Mouse (Mus musculus): ENCODE results near the gene Samd10. TPM values are rescaled to one million over a fixed set of nuclear protein-coding genes. Genes with fewer than 3 reads are reported as not detected.

The Samd10 gene
- polyA plus RNA-seq, 1 experiment from 2014 or later: 75.9 TPM

DNA sequence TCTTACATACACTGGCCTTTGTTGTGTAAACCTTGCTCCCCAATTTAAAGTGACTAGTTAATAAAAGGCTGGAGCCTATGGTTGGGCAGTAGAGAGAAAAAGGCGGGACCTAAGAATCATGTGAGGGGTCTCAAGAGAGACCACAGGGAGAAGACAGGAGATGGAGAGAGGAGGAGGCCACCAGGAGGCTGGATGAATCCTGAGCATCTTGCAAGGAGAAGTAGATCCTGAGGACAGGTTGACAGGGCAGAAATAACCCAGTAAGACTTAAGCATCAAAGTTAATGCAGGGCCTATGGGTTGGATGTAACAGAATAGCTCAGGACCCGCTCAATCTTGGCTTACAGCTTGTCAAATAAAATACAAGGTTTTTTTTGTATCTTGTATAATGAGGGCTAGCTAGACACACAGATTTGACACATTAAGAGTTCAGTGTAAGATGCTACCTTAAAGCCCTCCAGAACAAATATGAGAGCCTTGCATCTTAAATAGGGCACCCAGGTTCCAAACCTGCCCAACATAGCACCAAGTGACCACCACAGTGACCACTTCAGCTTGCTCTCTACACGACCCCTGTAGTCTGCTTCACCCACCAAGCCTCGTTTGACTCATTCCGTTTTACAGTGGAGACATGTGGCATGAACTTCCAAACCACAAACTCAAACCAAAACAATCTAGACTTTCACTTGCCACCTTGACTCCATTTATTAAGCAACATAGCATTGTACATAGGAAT, 19.9 kb upstream of the Samd10 start:
- DNase-seq (ENCODE audit: low spot score): no peak
- Histone ChIP-seq H3K9ac (ENCODE audit: low read depth, low read length) (no peak overlapping the region), H3K36me3 (ENCODE audit: control insufficient read depth, insufficient read depth, low read length) (peaks cover 15% of the 10 kb centered on the region), H3K4me2 (replicated peaks; ENCODE audit: low read depth, low read length) (no peak overlapping the region), H3K9me3 (ENCODE audit: control insufficient read depth, low read length) (no peaks in the 10 kb centered on the region), H3K4me1 (replicated peaks; ENCODE audit: control insufficient read depth, insufficient read depth, low read length) (no peaks in the 10 kb centered on the region), H3K4me3 (ENCODE audit: low read depth, low read length) (no peak overlapping the region), H3K27ac (ENCODE audit: low read depth, low read length) (no peak overlapping the region), H3K27me3 (ENCODE audit: control insufficient read depth, insufficient read depth, low read length) (no peaks in the 10 kb centered on the region)
- ATAC-seq (ENCODE audit: low FRiP score): no peak
- WGBS: 90% methylated on average over 5 of the region's 5 CpGs

- peaks cover 10% of the 10 kb centered on the region; the same call in 1 of the 2 replicates for H3K4me1 ChIP-seq (replicated peaks; ENCODE audit: control insufficient read depth, insufficient read depth, low read length)
- no peaks in the 10 kb centered on the region for H3K36me3 ChIP-seq (ENCODE audit: control insufficient read depth, insufficient read depth, low read length)
- H3K4me2 ChIP-seq (replicated peaks; ENCODE audit: low read depth, low read length): no peak overlapping the region
- no peaks in the 10 kb centered on the region for H3K27me3 ChIP-seq (ENCODE audit: control insufficient read depth, insufficient read depth, low read length)
- 82% methylated on average over 4 of the region's 4 CpGs for WGBS
- H3K9me3 ChIP-seq (ENCODE audit: control insufficient read depth, low read length): no peaks in the 10 kb centered on the region
- ATAC-seq (ENCODE audit: low FRiP score) (no peak), DNase-seq (ENCODE audit: low spot score) (no peak)
- H3K9ac ChIP-seq (ENCODE audit: low read depth, low read length): no peak overlapping the region
- no peak overlapping the region for H3K4me3 ChIP-seq (ENCODE audit: low read depth, low read length)
- H3K27ac ChIP-seq (ENCODE audit: low read depth, low read length): no peak overlapping the region
Observed at GRCm38 (mm10) chr2:181602367-181602766, 3.4 kb upstream of the Samd10 start.

DNA sequence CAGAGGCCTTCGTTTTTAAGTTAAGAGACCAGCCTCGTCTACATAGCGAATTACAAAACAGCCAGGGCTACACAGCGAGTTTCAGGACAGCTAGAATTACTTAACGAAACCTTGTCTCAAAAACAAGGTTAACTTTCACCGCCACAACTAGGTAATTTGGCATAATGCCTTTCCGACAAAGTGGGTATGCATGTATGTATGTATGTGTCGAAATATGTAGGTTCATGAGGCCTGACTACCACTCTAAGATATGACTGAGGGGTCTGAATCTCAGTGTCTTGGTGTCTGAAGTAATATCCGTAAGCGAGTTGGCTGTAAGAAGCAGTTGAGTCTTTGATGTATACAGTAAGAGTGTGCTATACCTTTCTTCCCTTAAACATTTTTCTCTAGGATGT, 2.7 kb upstream of the Samd10 start:
- 29% methylated on average over 10 of the region's 10 CpGs for WGBS
- Histone ChIP-seq H3K9ac (ENCODE audit: low read depth, low read length) (peak overlapping the region; percentile 67), H3K36me3 (ENCODE audit: control insufficient read depth, insufficient read depth, low read length) (no peaks in the 10 kb centered on the region), H3K27me3 (ENCODE audit: control insufficient read depth, insufficient read depth, low read length) (no peaks in the 10 kb centered on the region), H3K9me3 (ENCODE audit: control insufficient read depth, low read length) (no peaks in the 10 kb centered on the region), H3K27ac (ENCODE audit: low read depth, low read length) (no peak overlapping the region), H3K4me3 (ENCODE audit: low read depth, low read length) (peak overlapping the region; percentile 58), H3K4me1 (replicated peaks; ENCODE audit: control insufficient read depth, insufficient read depth, low read length) (peaks cover 10% of the 10 kb centered on the region; the same call in 1 of the 2 replicates), H3K4me2 (replicated peaks; ENCODE audit: low read depth, low read length) (peak overlapping the region; percentile 61)
- ATAC-seq (ENCODE audit: low FRiP score): no peak
- DNase-seq (ENCODE audit: low spot score): no peak

GRCm38 (mm10) chr2:181600828-181601750, 2.1 kb upstream of the Samd10 start:
- peak overlapping the region; percentile 58 for H3K4me3 ChIP-seq (ENCODE audit: low read depth, low read length)
- H3K36me3 ChIP-seq (ENCODE audit: control insufficient read depth, insufficient read depth, low read length): no peaks in the 10 kb centered on the region
- peak overlapping the region; percentile 69 for H3K4me2 ChIP-seq (replicated peaks; ENCODE audit: low read depth, low read length)
- peaks cover 10% of the 10 kb centered on the region; the same call in 1 of the 2 replicates for H3K4me1 ChIP-seq (replicated peaks; ENCODE audit: control insufficient read depth, insufficient read depth, low read length)
- no peaks in the 10 kb centered on the region for H3K9me3 ChIP-seq (ENCODE audit: control insufficient read depth, low read length)
- peak overlapping the region; percentile 67 for H3K9ac ChIP-seq (ENCODE audit: low read depth, low read length)
- DNase-seq (ENCODE audit: low spot score): peak; percentile 98
- peak overlapping the region; percentile 17 for H3K27ac ChIP-seq (ENCODE audit: low read depth, low read length)
- ATAC-seq (ENCODE audit: low FRiP score): peak; percentile 92
- H3K27me3 ChIP-seq (ENCODE audit: control insufficient read depth, insufficient read depth, low read length): no peaks in the 10 kb centered on the region
- WGBS: 2% methylated on average over 57 of the region's 57 CpGs

DNA sequence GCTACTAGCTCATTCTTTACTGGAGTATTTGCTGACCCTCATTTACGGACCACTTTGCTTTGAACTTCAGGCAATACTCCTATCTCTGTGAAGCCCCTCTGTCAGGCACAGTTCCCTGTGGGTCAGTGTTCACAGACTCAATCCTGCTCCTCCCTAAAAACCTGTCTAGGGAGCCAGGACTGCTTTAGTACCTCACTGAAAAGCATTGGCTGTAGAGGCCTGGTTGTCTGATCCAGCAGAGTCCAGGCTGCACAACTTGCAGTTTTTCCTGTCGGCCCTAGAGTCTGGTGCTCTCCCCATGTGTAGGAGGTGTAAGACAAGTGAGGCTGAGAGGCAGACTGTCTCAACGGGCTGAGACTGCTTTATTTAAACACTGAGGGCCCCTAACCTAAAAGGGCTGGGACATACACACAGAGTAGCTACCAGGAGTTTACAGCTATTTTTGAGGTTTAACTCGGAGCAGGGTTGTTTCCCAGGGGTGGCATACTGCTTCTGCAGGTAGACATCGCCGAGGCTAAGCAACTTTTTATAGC, 1.3 kb upstream of the Samd10 start:
- peak overlapping the region; percentile 69 for H3K4me2 ChIP-seq (replicated peaks; ENCODE audit: low read depth, low read length)
- H3K36me3 ChIP-seq (ENCODE audit: control insufficient read depth, insufficient read depth, low read length): no peaks in the 10 kb centered on the region
- peaks cover 10% of the 10 kb centered on the region; the same call in 1 of the 2 replicates for H3K4me1 ChIP-seq (replicated peaks; ENCODE audit: control insufficient read depth, insufficient read depth, low read length)
- peak overlapping the region; percentile 17; the same call in 1 of the 2 replicates for H3K27ac ChIP-seq (ENCODE audit: low read depth, low read length)
- H3K4me3 ChIP-seq (ENCODE audit: low read depth, low read length): peak overlapping the region; percentile 58
- H3K9ac ChIP-seq (ENCODE audit: low read depth, low read length): no peak overlapping the region; the same call in 1 of the 2 replicates
- H3K27me3 ChIP-seq (ENCODE audit: control insufficient read depth, insufficient read depth, low read length): no peaks in the 10 kb centered on the region
- no peak for ATAC-seq (ENCODE audit: low FRiP score)
- no peaks in the 10 kb centered on the region for H3K9me3 ChIP-seq (ENCODE audit: control insufficient read depth, low read length)
- no peak for DNase-seq (ENCODE audit: low spot score)
- WGBS: 74% methylated on average over 6 of the region's 6 CpGs

- peak overlapping the region; percentile 85; the same call in 1 of the 2 replicates for H3K4me2 ChIP-seq (replicated peaks; ENCODE audit: low read depth, low read length)
- no peaks in the 10 kb centered on the region for H3K9me3 ChIP-seq (ENCODE audit: control insufficient read depth, low read length)
- ATAC-seq (ENCODE audit: low FRiP score) (no peak), DNase-seq (ENCODE audit: low spot score) (no peak)
- H3K4me3 ChIP-seq (ENCODE audit: low read depth, low read length): no peak overlapping the region
- 73% methylated on average over 7 of the region's 7 CpGs for WGBS
- H3K9ac ChIP-seq (ENCODE audit: low read depth, low read length): no peak overlapping the region
- H3K27me3 ChIP-seq (ENCODE audit: control insufficient read depth, insufficient read depth, low read length): no peaks in the 10 kb centered on the region
- no peaks in the 10 kb centered on the region for H3K36me3 ChIP-seq (ENCODE audit: control insufficient read depth, insufficient read depth, low read length)
- H3K4me1 ChIP-seq (replicated peaks; ENCODE audit: control insufficient read depth, insufficient read depth, low read length): peaks cover 10% of the 10 kb centered on the region; the same call in 1 of the 2 replicates
- no peak overlapping the region for H3K27ac ChIP-seq (ENCODE audit: low read depth, low read length)
Observed at GRCm38 (mm10) chr2:181597378-181598061, 1.5 kb downstream of the Samd10 start.

DNA sequence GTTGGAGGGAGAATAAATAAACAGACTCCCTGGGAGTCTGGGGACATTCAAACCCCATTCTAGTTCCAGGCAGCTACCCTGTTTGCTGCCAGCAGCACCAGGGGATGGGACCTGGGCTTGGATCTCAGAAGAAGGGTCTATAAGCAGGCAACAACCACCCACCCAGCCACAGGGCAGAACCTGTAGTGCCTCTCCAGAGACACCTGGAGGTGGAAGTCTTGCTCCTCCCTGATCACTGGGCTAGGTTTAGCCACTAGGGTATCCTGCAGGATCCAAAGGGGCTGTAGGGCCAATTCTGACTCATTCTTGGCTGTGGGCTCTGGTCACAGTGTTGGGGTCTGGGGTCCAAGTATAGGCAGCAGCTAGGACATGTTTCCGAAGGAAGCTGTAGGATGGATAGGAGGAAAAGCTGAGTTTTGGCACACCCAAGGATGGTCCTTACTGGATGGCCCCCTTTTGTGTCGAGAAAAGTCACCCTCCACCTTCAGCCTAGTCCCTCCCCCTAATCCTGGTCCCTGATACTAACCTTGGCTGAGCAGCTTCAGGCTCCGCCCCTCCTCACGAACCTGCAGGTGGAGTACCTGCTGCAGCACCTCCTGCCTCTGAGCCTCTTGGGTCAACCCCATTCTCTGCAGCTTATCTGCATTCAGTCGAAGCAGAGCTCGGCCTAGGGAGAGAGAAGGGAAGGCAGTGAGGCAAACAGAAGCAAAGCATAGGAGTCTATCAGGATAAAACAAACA, 2.6 kb downstream of the Samd10 start:
- no peak for DNase-seq (ENCODE audit: low spot score)
- Histone ChIP-seq H3K4me1 (replicated peaks; ENCODE audit: control insufficient read depth, insufficient read depth, low read length) (peaks cover 4% of the 10 kb centered on the region; the same call in 1 of the 2 replicates), H3K9ac (ENCODE audit: low read depth, low read length) (no peak overlapping the region), H3K36me3 (ENCODE audit: control insufficient read depth, insufficient read depth, low read length) (no peaks in the 10 kb centered on the region), H3K27me3 (ENCODE audit: control insufficient read depth, insufficient read depth, low read length) (no peaks in the 10 kb centered on the region), H3K4me3 (ENCODE audit: low read depth, low read length) (no peak overlapping the region), H3K27ac (ENCODE audit: low read depth, low read length) (no peak overlapping the region), H3K9me3 (ENCODE audit: control insufficient read depth, low read length) (no peaks in the 10 kb centered on the region), H3K4me2 (replicated peaks; ENCODE audit: low read depth, low read length) (no peak overlapping the region)
- WGBS: 51% methylated on average over 6 of the region's 6 CpGs
- no peak for ATAC-seq (ENCODE audit: low FRiP score)

Measured in hindbrain, embryonic 11.5 days (tissue).